Mouse (Mus musculus): Measurements from ENCODE around the gene Stx1a.
A peak's percentile ranks its signal among the peaks of the same experiment; 100 is the strongest.

Gene Stx1a

DNA sequence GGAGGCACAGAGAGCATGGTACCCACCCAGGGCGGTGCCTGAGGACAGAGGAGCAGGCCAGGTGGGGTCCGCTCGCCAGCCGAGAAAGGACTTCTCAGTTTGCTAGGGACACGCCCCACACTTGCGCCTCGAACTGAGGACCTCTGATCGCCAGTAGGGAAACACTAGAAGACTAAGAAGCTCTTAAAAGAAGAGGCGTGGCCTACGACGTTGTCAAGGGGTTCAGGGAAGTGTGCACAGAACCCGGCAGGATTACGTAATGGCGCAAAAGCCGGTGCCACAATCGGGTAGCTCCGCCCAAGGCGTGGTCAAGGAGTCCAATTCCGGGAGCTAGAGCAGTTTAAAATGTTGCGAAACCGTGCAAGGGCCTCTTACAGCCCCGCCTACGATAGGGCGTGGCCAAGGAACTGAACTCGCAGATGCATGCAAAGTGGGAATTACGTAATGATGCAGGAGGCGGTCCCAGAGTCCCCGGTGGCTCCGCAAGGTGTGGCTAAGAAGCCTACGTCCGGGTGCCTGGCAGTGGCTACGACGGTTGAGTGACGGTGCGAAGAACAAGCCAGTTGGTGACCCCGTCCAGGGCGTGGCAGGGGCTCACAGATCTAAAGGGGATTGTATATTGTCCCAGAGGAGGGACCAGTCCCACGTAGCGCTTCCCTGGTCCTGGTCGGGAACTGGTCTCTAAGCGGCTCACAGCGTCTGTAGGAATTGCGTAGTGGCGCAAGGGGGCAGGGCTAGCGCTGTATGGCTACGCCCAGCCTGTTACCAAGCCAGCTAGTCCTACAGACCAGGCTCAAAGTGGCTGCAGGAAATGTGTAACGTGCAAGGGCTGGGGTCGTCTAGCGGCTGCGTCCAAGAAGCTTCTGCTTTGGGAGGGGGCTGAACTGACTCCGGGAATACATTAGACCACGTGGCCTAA is 14.4 kb upstream of the Stx1a start, which contains the start of gene Abhd11:
Abhd11 (plus strand) TSS at position 482 of the 919 bp plus-strand sequence.
- DNase-seq (ENCODE audit: low spot score) = peak; percentile 96

GRCm38 (mm10) chr5:135009590-135010319 is 13.5 kb upstream of the Stx1a start:
- peak; percentile 81 for DNase-seq (ENCODE audit: low spot score)

DNA sequence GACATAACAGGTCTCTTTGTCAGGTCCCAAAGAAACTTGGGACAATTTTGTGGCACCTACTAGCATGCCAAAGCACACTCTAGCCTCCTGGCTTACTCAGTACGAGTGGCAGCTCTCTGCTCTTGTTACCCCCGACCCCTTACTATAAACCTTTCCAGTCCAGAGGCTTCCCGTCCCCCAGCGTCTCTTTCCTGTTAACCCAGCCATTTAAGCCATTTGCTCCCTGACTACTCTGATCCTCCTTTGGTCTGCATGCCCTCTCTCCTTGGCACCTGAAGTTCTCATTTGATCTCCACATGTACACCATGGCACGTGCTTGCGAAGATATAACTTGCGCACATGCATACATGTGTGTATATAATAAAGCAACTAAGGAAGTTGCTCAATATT is 13.0 kb upstream of the Stx1a start:
- no peak for DNase-seq (ENCODE audit: low spot score)

DNA sequence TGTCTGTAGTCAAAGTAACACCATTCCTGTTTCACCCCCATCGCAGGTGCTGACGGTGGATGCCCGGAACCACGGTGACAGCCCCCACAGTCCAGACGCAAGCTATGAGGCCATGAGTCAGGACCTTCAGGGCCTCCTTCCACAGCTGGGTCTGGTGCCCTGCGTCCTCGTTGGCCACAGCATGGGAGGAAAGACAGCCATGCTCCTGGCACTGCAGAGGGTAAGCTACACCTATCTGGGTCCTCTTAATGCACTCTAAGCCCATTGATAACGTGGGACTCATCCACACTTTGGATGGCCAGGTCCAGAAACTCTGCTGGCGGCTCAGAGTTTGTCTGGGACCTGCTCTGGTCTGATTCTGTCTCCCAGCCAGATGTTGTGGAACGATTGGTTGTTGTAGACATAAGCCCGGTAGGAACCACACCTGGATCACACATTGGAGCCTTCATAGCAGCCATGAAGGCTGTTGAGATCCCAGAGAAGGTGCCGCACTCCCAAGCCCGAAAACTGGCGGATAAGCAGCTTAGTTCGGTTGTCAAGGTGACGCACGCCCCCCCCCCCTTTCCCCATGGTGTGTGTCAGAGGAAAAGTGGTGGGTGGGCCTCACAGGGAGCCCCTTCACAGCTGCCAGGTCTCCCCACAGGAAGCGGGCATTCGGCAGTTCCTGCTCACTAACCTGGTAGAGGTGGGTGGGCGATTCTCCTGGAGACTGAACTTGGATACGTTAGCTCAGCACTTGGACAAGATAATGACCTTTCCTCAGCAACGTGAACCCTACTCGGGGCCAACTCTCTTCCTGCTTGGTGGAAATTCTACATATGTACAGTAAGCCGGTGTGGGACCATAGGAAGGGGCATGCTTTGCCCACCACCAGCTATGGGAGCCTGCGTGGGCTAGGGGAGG is 12.2 kb upstream of the Stx1a start:
- no peak for DNase-seq (ENCODE audit: low spot score)

GRCm38 (mm10) chr5:135011809-135012613 is 11.3 kb upstream of the Stx1a start:
- no peak for DNase-seq (ENCODE audit: low spot score)

GRCm38 (mm10) chr5:135012671-135013441 is 10.4 kb upstream of the Stx1a start:
- DNase-seq (ENCODE audit: low spot score) = peak; percentile 79

- DNase-seq (ENCODE audit: low spot score) = peak; percentile 79
Measured at GRCm38 (mm10) chr5:135015497-135015896, 7.8 kb upstream of the Stx1a start.

GRCm38 (mm10) chr5:135016224-135016759 is 7.0 kb upstream of the Stx1a start:
- DNase-seq (ENCODE audit: low spot score) = peak; percentile 60

GRCm38 (mm10) chr5:135021814-135022213 is 1.5 kb upstream of the Stx1a start:
- peak; percentile 76 for DNase-seq (ENCODE audit: low spot score)

GRCm38 (mm10) chr5:135024665-135025224 is 1.5 kb downstream of the Stx1a start:
- no peak for DNase-seq (ENCODE audit: low spot score)

GRCm38 (mm10) chr5:135025899-135026298 is 2.6 kb downstream of the Stx1a start:
- DNase-seq (ENCODE audit: low spot score) = no peak

GRCm38 (mm10) chr5:135029007-135029854 is 5.9 kb downstream of the Stx1a start:
- DNase-seq (ENCODE audit: low spot score) = no peak

- DNase-seq (ENCODE audit: low spot score) = no peak
Measured at GRCm38 (mm10) chr5:135032581-135032980, 9.3 kb downstream of the Stx1a start.

- peak; percentile 41 for DNase-seq (ENCODE audit: low spot score)
Measured at GRCm38 (mm10) chr5:135034593-135034992, 11.3 kb downstream of the Stx1a start.

DNA sequence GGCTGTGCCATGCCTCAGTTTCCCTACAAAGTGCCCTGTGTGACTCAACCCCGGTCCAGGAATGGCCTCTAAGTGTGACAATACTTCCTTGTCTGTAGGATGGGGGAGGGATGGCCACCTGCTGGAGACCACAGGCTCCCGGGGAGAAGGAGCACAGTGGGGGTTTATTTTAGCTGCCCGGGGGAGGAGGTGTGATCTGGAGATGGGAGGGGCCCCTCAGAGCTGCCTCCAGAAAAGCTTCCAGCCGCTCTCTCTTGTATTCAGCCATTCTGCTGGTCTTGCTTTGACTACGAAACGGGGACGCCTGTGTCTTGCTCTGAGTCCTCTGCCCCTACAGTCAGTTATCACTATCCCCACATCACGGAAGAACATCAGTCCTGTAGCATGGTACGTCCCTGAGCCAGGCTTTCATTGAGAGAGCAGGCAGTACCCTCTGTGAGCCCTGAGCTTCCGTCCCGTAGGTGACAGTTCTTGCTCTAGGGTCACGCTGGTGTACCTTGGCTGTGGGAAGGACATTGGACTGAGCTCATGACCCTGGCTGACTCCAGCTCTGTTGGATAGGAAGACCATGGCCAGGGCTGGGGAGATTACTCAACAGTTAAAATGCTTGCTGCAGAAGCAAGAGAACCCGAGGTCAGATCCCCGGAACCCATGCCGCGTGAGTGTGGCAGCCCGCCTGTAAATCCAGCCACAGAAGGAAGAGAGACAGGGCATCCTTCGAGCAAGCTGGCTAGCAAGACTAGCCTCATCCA is 12.5 kb downstream of the Stx1a start:
- DNase-seq (ENCODE audit: low spot score) = no peak

DNA sequence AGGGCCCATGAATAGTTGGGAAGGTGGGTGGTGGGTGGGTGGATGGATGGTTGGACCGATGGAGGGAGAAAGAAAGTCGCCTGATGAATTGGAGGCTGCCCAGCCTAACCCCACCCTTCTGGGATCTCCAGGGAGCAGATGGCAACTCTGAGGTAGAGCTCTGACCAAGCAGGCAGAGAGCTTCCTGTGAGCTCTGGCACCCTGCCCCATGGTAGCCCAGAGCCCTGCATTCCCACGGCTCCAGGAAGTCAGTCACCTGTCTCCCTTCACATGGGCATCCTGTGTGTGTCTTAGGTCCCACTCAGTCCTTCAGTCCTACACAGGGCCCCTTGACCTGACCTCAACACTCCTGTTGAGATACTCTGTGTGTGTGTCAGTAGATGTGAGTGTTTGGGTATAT is 14.7 kb downstream of the Stx1a start:
- DNase-seq (ENCODE audit: low spot score) = no peak

DNA sequence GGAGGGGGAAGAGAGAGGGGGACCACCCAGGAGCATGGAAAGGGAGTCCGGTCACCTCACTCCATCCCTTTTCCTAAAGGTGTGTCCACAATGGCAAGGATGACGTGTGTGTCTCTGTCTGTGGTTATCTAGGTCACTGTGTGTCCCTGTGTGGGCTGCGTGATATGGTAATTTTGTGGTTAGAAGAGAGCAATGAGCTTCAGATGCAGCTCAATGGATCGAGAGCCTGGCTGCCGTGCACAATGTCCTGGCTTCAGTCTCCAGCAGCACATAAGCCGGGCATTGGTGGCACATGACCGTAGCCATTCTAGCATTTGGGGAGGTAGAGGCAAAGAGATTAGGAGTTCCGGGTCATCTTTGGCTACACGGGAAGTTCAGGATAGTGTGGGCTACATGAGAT is 16.3 kb downstream of the Stx1a start:
- no peak for DNase-seq (ENCODE audit: low spot score)

GRCm38 (mm10) chr5:135040059-135040458 is 16.8 kb downstream of the Stx1a start:
- DNase-seq (ENCODE audit: low spot score) = peak; percentile 6
